Mouse (Mus musculus) stomach, postnatal 0 days (tissue): Measurements from ENCODE around the gene Hdac4. TPM values are rescaled to one million over a fixed set of nuclear protein-coding genes. Genes with fewer than 3 reads are reported as not detected.

Experiments used
- ATAC-seq: fragments of 200-750 bp; cut with Nextera tagmentation; 2 replicates; pipeline ENCODE4 v1.8.0; 2017; ENCODE audit not compliant: low FRiP score, low TSS enrichment
- DNase-seq: peaks from one replicate; pipeline ENCODE4 v3.0.0-alpha.2; 2016; ENCODE audit warnings: low spot score
- H3K27ac ChIP-seq: fragments of 300-500 bp; sonication (generic); replicated peaks from 2 replicates; pipeline ENCODE4 v1.5.1; 2014; ENCODE audit warnings: mild to moderate bottlenecking, control low read depth
- H3K27me3 ChIP-seq: fragments of 300-500 bp; sonication (generic); 2 replicates; pipeline ENCODE4 v1.6.1; 2014; ENCODE audit warnings: low read length; ENCODE audit not compliant: control insufficient read depth, insufficient read depth
- H3K36me3 ChIP-seq: fragments of 300-500 bp; sonication (generic); 2 replicates; pipeline ENCODE4 v1.6.1; 2014; ENCODE audit warnings: low read length, mixed read lengths; ENCODE audit not compliant: control insufficient read depth, insufficient read depth
- H3K4me1 ChIP-seq: fragments of 300-500 bp; sonication (generic); replicated peaks from 2 replicates; pipeline ENCODE4 v1.6.1; 2014; ENCODE audit warnings: antibody characterized with exemption; ENCODE audit not compliant: control insufficient read depth, insufficient read depth
- H3K4me2 ChIP-seq: fragments of 300-500 bp; sonication (generic); replicated peaks from 2 replicates; pipeline ENCODE4 v1.6.1; 2014; ENCODE audit warnings: low read depth, mild to moderate bottlenecking, control low read depth, moderate library complexity
- H3K4me3 ChIP-seq: fragments of 300-500 bp; sonication (generic); 2 replicates; pipeline ENCODE4 v1.5.1; 2014; ENCODE audit warnings: low read depth, low read length, control low read depth
- H3K9ac ChIP-seq: fragments of 300-500 bp; sonication (generic); 2 replicates; pipeline ENCODE4 v1.6.1; 2014; ENCODE audit warnings: mild to moderate bottlenecking, low read length, control low read depth, mixed read lengths
- H3K9me3 ChIP-seq: fragments of 300-500 bp; sonication (generic); 2 replicates; pipeline ENCODE4 v1.6.1; 2016; ENCODE audit warnings: low read length; ENCODE audit not compliant: control insufficient read depth
- CTCF ChIP-seq: IDR thresholded peaks from 2 replicates; pipeline ENCODE4 v1.5.1; 2016; ENCODE audit warnings: antibody characterized with exemption, low read depth, mild to moderate bottlenecking, moderate library complexity
- EP300 ChIP-seq: optimal IDR thresholded peaks from 2 replicates; pipeline ENCODE3; 2016; ENCODE audit warnings: antibody characterized with exemption
- WGBS: fragments of 180-500 bp; shearing (Covaris S2); extraction: QIAGEN DNeasy Blood & Tissue Kit; methylation state at CpG from one replicate; pipeline ENCODE4 v1.1.7; 2014; 5-methylcytosine and 5-hydroxymethylcytosine counted together
- polyA plus RNA-seq: library from polyadenylated mRNA; unstranded; fragments of >200 nt; fragmentation: Nextera tagmentation; extraction: Ambion mirVana; gene quantifications from 2 replicates; pipeline ENCODE4 v1.2.1, GENCODE M21; 2015

The Hdac4 gene
- polyA plus RNA-seq, 1 experiment from 2014 or later: 10.9 TPM

DNA sequence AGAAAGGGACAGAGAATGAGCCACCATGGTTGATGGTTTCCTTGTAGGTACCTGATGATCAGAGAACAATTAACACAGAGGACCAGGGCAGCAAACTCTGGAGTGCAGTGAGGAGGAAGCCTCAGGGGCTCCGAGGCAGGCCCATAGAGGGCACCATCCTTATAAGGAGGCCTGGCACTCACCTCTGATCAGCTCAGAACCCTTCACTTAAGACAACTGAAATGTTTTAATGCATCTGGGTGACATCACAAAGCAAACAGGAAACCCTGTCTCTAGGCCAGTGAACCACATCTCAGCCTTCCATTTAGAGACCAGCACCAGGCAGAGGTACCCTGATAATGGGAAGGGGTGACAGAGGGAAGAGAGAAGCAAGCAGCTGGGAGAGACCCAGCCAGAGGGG lies 188.8 kb downstream of the Hdac4 start:
- Histone ChIP-seq H3K9me3 (no peaks in the 10 kb centered on the region), H3K9ac (no peak overlapping the region), H3K4me3 (no peak overlapping the region), H3K27me3 (no peaks in the 10 kb centered on the region), H3K4me1 (no peaks in the 10 kb centered on the region), H3K4me2 (no peak overlapping the region), H3K27ac (no peak overlapping the region), H3K36me3 (no peaks in the 10 kb centered on the region)
- no peak for ATAC-seq
- 57% methylated on average over 1 of the region's 1 CpGs for WGBS
- DNase-seq: no peak
- 0 out of 2 replicates have a peak, but pooled peaks have one; percentile 14 for TF ChIP-seq CTCF
- no peak for TF ChIP-seq EP300

DNA sequence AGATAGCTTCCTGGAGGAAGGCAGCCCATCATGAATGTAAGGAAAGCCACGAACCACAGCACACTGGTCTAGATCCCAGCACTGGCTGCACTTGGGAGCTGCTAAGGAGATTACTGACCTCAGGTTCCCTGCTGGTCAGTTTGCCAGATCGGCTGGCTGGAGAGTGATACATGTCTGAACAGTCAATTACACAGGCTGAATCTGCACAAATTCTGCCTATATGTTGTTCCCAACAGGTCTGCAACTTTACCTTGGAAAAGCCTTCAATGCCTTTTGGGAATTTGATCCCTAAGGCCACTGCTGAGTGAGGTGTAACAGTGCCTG lies 189.9 kb downstream of the Hdac4 start:
- Histone ChIP-seq H3K9ac (no peak overlapping the region), H3K9me3 (no peaks in the 10 kb centered on the region), H3K27ac (no peak overlapping the region), H3K4me3 (no peak overlapping the region), H3K4me2 (no peak overlapping the region), H3K4me1 (no peaks in the 10 kb centered on the region), H3K36me3 (no peaks in the 10 kb centered on the region), H3K27me3 (no peaks in the 10 kb centered on the region)
- ATAC-seq (no peak), DNase-seq (no peak)
- 68% methylated on average over 2 of the region's 2 CpGs for WGBS
- TF ChIP-seq CTCF: no peak
- TF ChIP-seq EP300: no peak

DNA sequence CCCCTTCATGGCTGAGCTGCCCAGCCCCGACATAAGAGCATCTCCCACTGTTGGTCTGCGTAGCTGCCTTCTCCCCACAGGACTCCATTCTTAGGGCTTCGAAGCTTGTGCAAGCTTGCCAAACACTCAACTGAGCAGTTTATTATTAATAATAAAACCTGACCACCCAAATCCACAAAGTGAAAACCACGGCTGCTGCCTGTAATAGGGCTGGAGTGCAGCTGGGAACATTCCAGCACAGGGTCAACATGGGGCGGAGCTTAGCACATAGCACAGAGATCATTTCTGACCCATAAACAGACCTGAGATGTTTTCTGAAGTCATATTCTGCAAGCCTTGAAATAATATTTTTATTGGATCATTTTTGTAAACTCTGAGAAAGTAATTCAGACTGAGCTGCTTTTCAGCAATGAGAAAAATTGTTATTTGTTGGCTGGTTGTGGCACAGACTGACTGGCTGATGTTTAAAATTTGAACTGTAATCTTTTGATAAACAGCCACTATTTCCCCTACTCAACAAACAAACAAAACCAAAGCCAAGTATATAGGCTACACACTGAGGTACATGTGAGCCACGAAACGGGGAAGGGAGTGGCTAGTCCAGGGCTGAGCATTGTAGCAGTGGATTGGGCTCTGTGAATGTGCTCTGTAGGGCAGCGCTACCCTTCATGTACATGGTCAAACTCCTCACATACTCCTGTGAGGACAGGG lies 190.4 kb downstream of the Hdac4 start:
- no peaks in the 10 kb centered on the region for H3K9me3 ChIP-seq
- ATAC-seq (no peak), DNase-seq (no peak)
- TF ChIP-seq EP300: no peak
- no peak for TF ChIP-seq CTCF
- no peak overlapping the region for H3K27ac ChIP-seq
- no peak overlapping the region for H3K4me2 ChIP-seq
- no peaks in the 10 kb centered on the region for H3K4me1 ChIP-seq
- no peak overlapping the region for H3K9ac ChIP-seq
- H3K36me3 ChIP-seq: no peaks in the 10 kb centered on the region
- no peaks in the 10 kb centered on the region for H3K27me3 ChIP-seq
- H3K4me3 ChIP-seq: no peak overlapping the region
- WGBS: 39% methylated on average over 8 of the region's 8 CpGs

GRCm38 (mm10) chr1:92004122-92004521 lies 191.4 kb downstream of the Hdac4 start:
- Histone ChIP-seq H3K27ac (no peak overlapping the region), H3K4me2 (no peak overlapping the region), H3K4me1 (no peaks in the 10 kb centered on the region), H3K4me3 (no peak overlapping the region), H3K27me3 (no peaks in the 10 kb centered on the region), H3K9me3 (no peaks in the 10 kb centered on the region), H3K9ac (no peak overlapping the region), H3K36me3 (no peaks in the 10 kb centered on the region)
- DNase-seq: no peak
- no peak for TF ChIP-seq EP300
- TF ChIP-seq CTCF: no peak
- ATAC-seq: no peak
- 65% methylated on average over 1 of the region's 1 CpGs for WGBS

DNA sequence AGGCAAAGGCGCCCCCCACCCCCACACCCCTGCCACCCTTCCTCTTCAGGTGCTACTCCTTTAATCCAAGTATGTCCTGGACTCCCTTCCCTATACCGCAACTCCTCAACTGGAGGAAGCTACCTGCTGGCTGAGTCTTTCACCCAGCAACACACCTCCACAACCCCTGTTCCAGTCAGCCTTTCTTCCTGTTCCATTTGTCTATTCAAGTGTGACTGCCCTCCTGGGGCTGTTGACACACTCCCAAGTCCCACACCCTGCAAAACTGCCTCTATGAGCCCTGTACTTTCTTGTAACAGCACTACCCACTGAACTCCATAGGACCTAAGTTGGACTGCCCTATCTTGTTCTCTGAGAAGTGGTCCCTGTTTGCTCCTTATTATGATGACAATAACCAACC lies 195.3 kb downstream of the Hdac4 start:
- no peak for DNase-seq
- whole genome bisulfite sequencing: 89% methylated on average over 2 of the region's 2 CpGs

GRCm38 (mm10) chr1:91993658-91994165 lies 201.8 kb downstream of the Hdac4 start:
- ATAC-seq (no peak), DNase-seq (no peak)
- Histone ChIP-seq H3K27ac (no peak overlapping the region), H3K27me3 (no peaks in the 10 kb centered on the region), H3K9ac (no peak overlapping the region), H3K9me3 (no peaks in the 10 kb centered on the region), H3K36me3 (peaks cover 9% of the 10 kb centered on the region; the same call in 1 of the 2 replicates), H3K4me3 (no peak overlapping the region), H3K4me1 (no peaks in the 10 kb centered on the region), H3K4me2 (no peak overlapping the region)
- TF ChIP-seq EP300 (no peak), CTCF (no peak)
- 83% methylated on average over 9 of the region's 9 CpGs for whole genome bisulfite sequencing

More for the DNA sequence above, 195.3 kb downstream of the Hdac4 start:
- H3K4me3 ChIP-seq: no peak overlapping the region
- no peak for TF ChIP-seq EP300
- no peaks in the 10 kb centered on the region for H3K4me1 ChIP-seq
- no peak overlapping the region for H3K4me2 ChIP-seq
- H3K27ac ChIP-seq: no peak overlapping the region
- H3K9ac ChIP-seq: no peak overlapping the region
- no peaks in the 10 kb centered on the region for H3K9me3 ChIP-seq
- no peaks in the 10 kb centered on the region for H3K27me3 ChIP-seq
- H3K36me3 ChIP-seq: no peaks in the 10 kb centered on the region
- no peak for ATAC-seq
